Mouse (Mus musculus) ES-Bruce4 (cell line): ENCODE measurements around the gene Izumo1r. TPM values are rescaled to one million over a fixed set of nuclear protein-coding genes. Genes with fewer than 3 reads are reported as not detected.
A peak's percentile ranks its signal among the peaks of the same experiment; 100 is the strongest.

Experiments used
- H3K27ac ChIP-seq: 2 replicates; pipeline ENCODE4 v1.5.1; 2012; ENCODE audit warnings: low read length, inconsistent platforms; ENCODE audit not compliant: insufficient read depth
- H3K27me3 ChIP-seq: 2 replicates; pipeline ENCODE4 v1.6.1; 2012; ENCODE audit warnings: mild to moderate bottlenecking, low read length, inconsistent platforms; ENCODE audit not compliant: control insufficient read depth, poor library complexity, insufficient read depth, severe bottlenecking
- H3K36me3 ChIP-seq: 2 replicates; pipeline ENCODE4 v1.6.1; 2012; ENCODE audit warnings: inconsistent platforms, mild to moderate bottlenecking, low read length, moderate library complexity; ENCODE audit not compliant: control insufficient read depth, poor library complexity, insufficient read depth, severe bottlenecking
- H3K4me1 ChIP-seq: one replicate; pipeline ENCODE4 v1.8.1; 2011; ENCODE audit warnings: low read length; ENCODE audit not compliant: control insufficient read depth, insufficient read depth
- H3K4me3 ChIP-seq: 2 replicates; pipeline ENCODE4 v1.5.1; 2011; ENCODE audit warnings: low read depth, mild to moderate bottlenecking, low read length
- H3K9ac ChIP-seq: 2 replicates; pipeline ENCODE4 v1.6.1; 2012; ENCODE audit warnings: low read depth, mild to moderate bottlenecking, inconsistent platforms; ENCODE audit not compliant: poor library complexity, severe bottlenecking
- H3K9me3 ChIP-seq: replicated peaks from 2 replicates; pipeline ENCODE4 v1.6.1; 2012; ENCODE audit warnings: mild to moderate bottlenecking, low read length, inconsistent platforms; ENCODE audit not compliant: control insufficient read depth, poor library complexity, insufficient read depth, severe bottlenecking
- CTCF ChIP-seq: IDR thresholded peaks from one replicate; pipeline ENCODE4 v1.8.1; 2011; ENCODE audit warnings: low read depth, low read length
- EP300 ChIP-seq: IDR thresholded peaks from 2 replicates; pipeline ENCODE4 v1.6.1; 2011; ENCODE audit warnings: low read depth, low read length; ENCODE audit not compliant: insufficient read depth
- POLR2A ChIP-seq: IDR thresholded peaks from one replicate; pipeline ENCODE4 v1.8.1; 2011; ENCODE audit warnings: low read length; ENCODE audit not compliant: insufficient read depth
- polyA plus RNA-seq: library from polyadenylated mRNA; stranded (reverse); fragments of >200 nt; gene quantifications from 2 replicates; pipeline ENCODE4 v1.2.4, GENCODE M21; 2011; ENCODE audit warnings: low read depth; ENCODE audit not compliant: missing spikeins, insufficient read depth, insufficient read length

Gene Izumo1r
- polyA plus RNA-seq, 1 experiment = not detected

DNA sequence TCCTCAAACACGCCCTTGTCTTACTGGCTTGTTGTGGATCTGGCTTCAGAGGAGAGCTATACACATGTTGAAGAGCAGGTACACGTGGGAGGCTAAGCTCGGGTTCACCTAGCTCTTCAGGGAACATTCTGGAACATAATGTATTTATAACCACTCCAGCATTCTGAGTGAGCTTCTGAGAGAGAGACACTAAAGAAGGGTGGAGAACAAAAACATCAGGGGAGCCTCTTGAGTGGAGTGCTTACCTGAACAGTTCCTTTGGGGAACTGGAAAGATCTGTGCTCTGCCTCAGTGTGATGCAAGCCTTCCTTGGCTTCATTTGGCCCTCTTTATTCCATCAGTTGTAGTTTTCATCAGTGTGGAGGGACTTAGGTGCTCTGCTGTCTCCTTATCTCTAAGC is 35.9 kb upstream of the Izumo1r start:
- H3K4me3 ChIP-seq = no peak overlapping the region
- TF ChIP-seq POLR2A (no peak), CTCF (no peak), EP300 (no peak)
- no peaks in the 10 kb centered on the region for H3K9me3 ChIP-seq
- H3K27ac ChIP-seq = no peak overlapping the region
- no peaks in the 10 kb centered on the region for H3K36me3 ChIP-seq
- H3K4me1 ChIP-seq = peaks cover 7% of the 10 kb centered on the region
- no peaks in the 10 kb centered on the region for H3K27me3 ChIP-seq
- H3K9ac ChIP-seq = no peak overlapping the region

DNA sequence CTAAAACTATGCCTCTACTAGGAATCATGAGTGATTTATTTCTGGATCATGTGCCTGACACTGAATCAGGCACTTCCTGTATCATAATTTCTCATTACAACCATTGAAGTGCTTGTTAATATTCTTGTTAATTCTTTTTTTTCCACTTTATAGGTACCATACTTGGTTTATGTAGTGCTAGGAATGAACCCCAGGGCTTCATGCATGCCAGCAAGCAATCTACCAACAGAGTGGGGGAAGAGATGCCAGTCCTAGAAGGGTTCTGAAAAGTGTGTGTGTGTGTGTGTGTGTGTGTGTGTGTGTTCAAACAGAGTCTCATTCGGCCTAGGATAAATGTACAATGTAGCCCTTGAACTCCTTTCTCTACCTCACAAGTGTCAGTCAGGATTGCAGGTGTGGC is 33.6 kb upstream of the Izumo1r start:
- Histone ChIP-seq H3K9me3 (no peaks in the 10 kb centered on the region), H3K27me3 (no peaks in the 10 kb centered on the region), H3K4me3 (no peak overlapping the region), H3K4me1 (peaks cover 7% of the 10 kb centered on the region), H3K36me3 (no peaks in the 10 kb centered on the region), H3K27ac (no peak overlapping the region), H3K9ac (no peak overlapping the region)
- no peak for TF ChIP-seq POLR2A

DNA sequence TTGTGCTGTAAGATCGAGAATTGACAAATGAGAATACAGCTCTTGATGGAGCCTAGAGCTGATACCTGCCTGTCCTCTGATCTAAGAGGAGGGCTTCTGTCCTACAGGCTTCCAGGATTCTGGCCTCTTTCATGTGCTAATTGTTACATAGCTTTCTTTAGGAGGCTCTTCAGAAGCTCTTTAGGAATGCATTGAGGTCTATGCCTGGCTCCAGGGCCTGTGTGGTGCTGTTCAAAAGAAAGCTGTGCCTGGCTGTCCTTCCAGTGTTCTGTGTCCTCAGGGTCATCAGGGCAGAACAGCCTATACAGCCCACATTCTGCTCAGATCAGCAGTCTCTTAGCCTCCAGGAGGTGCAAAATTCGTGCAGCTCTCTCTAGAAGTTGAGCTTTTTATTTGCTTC is 31.1 kb upstream of the Izumo1r start:
- TF ChIP-seq CTCF (no peak), EP300 (peak; percentile 81), POLR2A (no peak)
- Histone ChIP-seq H3K9me3 (no peaks in the 10 kb centered on the region), H3K4me3 (no peak overlapping the region)

DNA sequence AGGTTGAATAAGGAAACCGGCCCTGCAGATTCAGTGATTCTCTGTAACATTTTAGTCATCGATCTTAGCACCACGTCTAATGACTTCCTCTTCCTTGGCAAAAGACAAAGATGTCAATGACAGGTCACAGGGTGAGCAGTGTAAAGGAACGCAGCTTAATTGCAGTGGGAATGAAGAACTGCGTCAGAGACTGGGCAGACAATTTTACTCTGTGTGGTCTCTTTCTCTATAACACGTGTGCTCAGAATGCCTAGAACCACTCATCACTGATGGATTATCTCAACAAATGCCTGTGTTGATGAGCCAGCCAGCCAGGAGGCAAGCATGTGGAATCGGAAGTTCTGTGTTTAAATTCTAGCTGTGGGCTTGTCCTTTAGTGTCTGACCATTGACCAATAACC is 28.2 kb upstream of the Izumo1r start:
- Histone ChIP-seq H3K9ac (no peak overlapping the region), H3K4me3 (no peak overlapping the region), H3K27me3 (no peaks in the 10 kb centered on the region), H3K4me1 (peaks cover 7% of the 10 kb centered on the region), H3K27ac (no peak overlapping the region), H3K9me3 (no peaks in the 10 kb centered on the region), H3K36me3 (no peaks in the 10 kb centered on the region)
- TF ChIP-seq POLR2A = no peak
- TF ChIP-seq EP300 = no peak
- no peak for TF ChIP-seq CTCF

More for the DNA sequence above, 31.1 kb upstream of the Izumo1r start:
- Histone ChIP-seq H3K4me1 (peaks cover 7% of the 10 kb centered on the region), H3K36me3 (no peaks in the 10 kb centered on the region), H3K27ac (0 out of 2 replicates have a peak overlapping the region, but pooled peaks have one; percentile 71), H3K9ac (no peak overlapping the region), H3K27me3 (no peaks in the 10 kb centered on the region)

DNA sequence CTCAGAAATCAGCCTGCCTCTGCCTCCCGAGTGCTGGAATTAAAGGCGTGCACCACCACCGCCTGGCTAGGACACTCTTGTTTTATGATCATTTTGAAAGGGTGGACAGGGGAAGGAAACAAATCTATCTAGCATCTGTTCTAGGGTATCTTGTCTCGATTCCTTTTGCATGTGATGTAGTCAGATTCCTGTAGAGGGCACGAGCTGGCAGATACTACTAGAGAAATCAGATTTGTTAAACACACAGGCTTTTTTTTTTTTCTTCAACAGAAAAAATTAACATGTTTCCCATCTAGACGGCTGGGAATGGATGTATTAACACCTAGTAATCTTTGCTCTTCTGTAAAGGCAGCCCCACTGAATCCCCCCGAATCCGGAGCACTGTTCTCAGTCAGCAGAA is 27.5 kb upstream of the Izumo1r start:
- Histone ChIP-seq H3K4me1 (peaks cover 4% of the 10 kb centered on the region), H3K36me3 (no peaks in the 10 kb centered on the region), H3K27me3 (no peaks in the 10 kb centered on the region), H3K4me3 (no peak overlapping the region), H3K9me3 (no peaks in the 10 kb centered on the region), H3K9ac (no peak overlapping the region), H3K27ac (no peak overlapping the region)
- TF ChIP-seq CTCF (no peak), EP300 (no peak), POLR2A (no peak)

DNA sequence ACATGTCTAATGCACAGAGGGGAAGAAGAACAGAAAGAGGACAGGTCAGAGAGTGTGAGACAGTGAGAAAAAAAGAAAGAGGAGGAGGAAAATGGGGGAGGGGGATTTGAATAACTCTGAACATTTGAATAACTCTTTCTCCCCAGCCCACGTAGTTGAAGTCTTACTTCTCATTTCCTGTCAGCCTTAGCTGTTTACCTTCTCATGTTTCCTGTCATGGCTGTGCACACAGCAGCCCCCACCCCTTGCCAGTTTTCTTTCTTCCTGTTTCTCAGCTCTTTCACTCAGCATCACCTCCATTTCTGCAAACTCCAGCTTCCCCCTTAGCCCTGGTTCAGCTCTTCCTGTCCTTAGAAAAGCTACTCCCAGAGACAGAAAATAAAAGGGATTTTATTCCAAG is 22.8 kb upstream of the Izumo1r start:
- H3K27ac ChIP-seq = no peak overlapping the region
- H3K9me3 ChIP-seq = no peaks in the 10 kb centered on the region

More for the DNA sequence above, 22.8 kb upstream of the Izumo1r start:
- Histone ChIP-seq H3K36me3 (no peaks in the 10 kb centered on the region), H3K27me3 (no peaks in the 10 kb centered on the region), H3K9ac (no peak overlapping the region), H3K4me1 (no peaks in the 10 kb centered on the region), H3K4me3 (no peak overlapping the region)
- TF ChIP-seq CTCF (no peak), EP300 (no peak), POLR2A (no peak)
